Mouse (Mus musculus) intestine, embryonic 14.5 days (tissue): ENCODE data around the gene Ptprq. TPM values are rescaled to one million over a fixed set of nuclear protein-coding genes. Genes with fewer than 3 reads are reported as not detected.

Experiments
- ATAC-seq: fragments of 200-750 bp; cut with Nextera tagmentation; replicated peaks from 2 replicates; pipeline ENCODE4 v1.8.0; 2017; ENCODE audit warnings: low read depth, moderate number of reproducible peaks, moderate TSS enrichment, moderate library complexity; ENCODE audit not compliant: low FRiP score, low TSS enrichment
- DNase-seq: peaks from one replicate; pipeline ENCODE4 v3.0.0-alpha.2; 2018; ENCODE audit warnings: low spot score
- H3K27ac ChIP-seq: fragments of 300-500 bp; sonication (generic); 2 replicates; pipeline ENCODE4 v1.5.1; 2014; ENCODE audit warnings: low read depth, mild to moderate bottlenecking, control low read depth
- H3K27me3 ChIP-seq: fragments of 300-500 bp; sonication (generic); replicated peaks from 2 replicates; pipeline ENCODE4 v1.6.1; 2014; ENCODE audit warnings: low read length, control low read depth; ENCODE audit not compliant: control insufficient read depth, insufficient read depth
- H3K36me3 ChIP-seq: fragments of 300-500 bp; sonication (generic); 2 replicates; pipeline ENCODE4 v1.6.1; 2014; ENCODE audit warnings: low read length, control low read depth; ENCODE audit not compliant: control insufficient read depth, insufficient read depth
- H3K4me1 ChIP-seq: fragments of 300-500 bp; sonication (generic); replicated peaks from 2 replicates; pipeline ENCODE4 v1.6.1; 2014; ENCODE audit warnings: low read length, control low read depth, mixed read lengths; ENCODE audit not compliant: control insufficient read depth, insufficient read depth
- H3K4me2 ChIP-seq: fragments of 300-500 bp; sonication (generic); 2 replicates; pipeline ENCODE4 v1.6.1; 2014; ENCODE audit warnings: low read length
- H3K4me3 ChIP-seq: fragments of 300-500 bp; sonication (generic); 2 replicates; pipeline ENCODE4 v1.5.1; 2014; ENCODE audit warnings: low read depth, low read length, control low read depth, mixed read lengths
- H3K9ac ChIP-seq: fragments of 300-500 bp; sonication (generic); 2 replicates; pipeline ENCODE4 v1.6.1; 2014; ENCODE audit warnings: mild to moderate bottlenecking, low read length
- H3K9me3 ChIP-seq: fragments of 300-500 bp; sonication (generic); 2 replicates; pipeline ENCODE4 v1.6.1; 2016; ENCODE audit warnings: low read length, control low read depth; ENCODE audit not compliant: control insufficient read depth
- WGBS: fragments of 180-500 bp; shearing (Covaris S2); extraction: QIAGEN DNeasy Blood & Tissue Kit; methylation state at CpG from one replicate; pipeline ENCODE4 v1.1.7; 2014; 5-methylcytosine and 5-hydroxymethylcytosine counted together
- polyA plus RNA-seq: library from polyadenylated mRNA; unstranded; fragments of >200 nt; fragmentation: Nextera tagmentation; extraction: Ambion mirVana; gene quantifications from 2 replicates; pipeline ENCODE4 v1.2.1, GENCODE M21; 2014

Ptprq gene
- polyA plus RNA-seq, 1 experiment from 2014 or later, result not detected

- H3K4me2 ChIP-seq, result no peak overlapping the region
- H3K4me1 ChIP-seq, result no peaks in the 10 kb centered on the region
- no peak overlapping the region for H3K9ac ChIP-seq
- H3K9me3 ChIP-seq, result no peaks in the 10 kb centered on the region
- DNase-seq (no peak), ATAC-seq (no peak)
- H3K36me3 ChIP-seq, result no peaks in the 10 kb centered on the region
- no peak overlapping the region for H3K27ac ChIP-seq
- 81% methylated on average over 2 of the region's 2 CpGs for WGBS
- H3K27me3 ChIP-seq, result no peaks in the 10 kb centered on the region
- H3K4me3 ChIP-seq, result no peak overlapping the region
Observed at GRCm38 (mm10) chr10:107615460-107615859, 104.4 kb downstream of the Ptprq start.

- H3K9ac ChIP-seq, result no peak overlapping the region
- H3K4me3 ChIP-seq, result no peak overlapping the region
- H3K9me3 ChIP-seq, result no peaks in the 10 kb centered on the region
- no peaks in the 10 kb centered on the region for H3K36me3 ChIP-seq
- no peak overlapping the region for H3K4me2 ChIP-seq
- no peaks in the 10 kb centered on the region for H3K4me1 ChIP-seq
- DNase-seq (no peak), ATAC-seq (no peak)
- H3K27me3 ChIP-seq, result no peaks in the 10 kb centered on the region
- WGBS, result 85% methylated on average over 6 of the region's 6 CpGs
- H3K27ac ChIP-seq, result no peak overlapping the region
Observed at GRCm38 (mm10) chr10:107601371-107601770, 118.5 kb downstream of the Ptprq start.

- Histone ChIP-seq H3K27ac (no peak overlapping the region), H3K4me3 (no peak overlapping the region), H3K4me1 (no peaks in the 10 kb centered on the region), H3K4me2 (no peak overlapping the region), H3K9ac (no peak overlapping the region), H3K9me3 (no peaks in the 10 kb centered on the region), H3K36me3 (no peaks in the 10 kb centered on the region), H3K27me3 (no peaks in the 10 kb centered on the region)
- no peak for DNase-seq
- WGBS, result 64% methylated on average over 5 of the region's 5 CpGs
- no peak for ATAC-seq
Observed at GRCm38 (mm10) chr10:107583360-107583759, 136.5 kb downstream of the Ptprq start.

- Histone ChIP-seq H3K9me3 (no peaks in the 10 kb centered on the region), H3K4me3 (no peak overlapping the region), H3K27me3 (no peaks in the 10 kb centered on the region), H3K4me2 (no peak overlapping the region), H3K27ac (no peak overlapping the region), H3K4me1 (no peaks in the 10 kb centered on the region), H3K36me3 (no peaks in the 10 kb centered on the region), H3K9ac (no peak overlapping the region)
- 52% methylated on average over 3 of the region's 3 CpGs for WGBS
- DNase-seq (no peak), ATAC-seq (no peak)
Observed at GRCm38 (mm10) chr10:107569044-107569443, 150.8 kb downstream of the Ptprq start.

GRCm38 (mm10) chr10:107568261-107568660 lies 151.6 kb downstream of the Ptprq start:
- DNase-seq, result no peak
- no peak overlapping the region for H3K4me3 ChIP-seq
- no peaks in the 10 kb centered on the region for H3K27me3 ChIP-seq
- no peaks in the 10 kb centered on the region for H3K36me3 ChIP-seq
- H3K9me3 ChIP-seq, result no peaks in the 10 kb centered on the region
- no peak overlapping the region for H3K4me2 ChIP-seq
- H3K4me1 ChIP-seq, result no peaks in the 10 kb centered on the region
- H3K9ac ChIP-seq, result no peak overlapping the region
- WGBS, result 85% methylated on average over 4 of the region's 4 CpGs
- ATAC-seq, result no peak
- H3K27ac ChIP-seq, result no peak overlapping the region

GRCm38 (mm10) chr10:107562875-107563274 lies 157.0 kb downstream of the Ptprq start:
- Histone ChIP-seq H3K27ac (no peak overlapping the region), H3K4me2 (0 out of 2 replicates have a peak overlapping the region, but pooled peaks have one; percentile 25), H3K4me1 (no peaks in the 10 kb centered on the region), H3K9me3 (no peaks in the 10 kb centered on the region), H3K36me3 (no peaks in the 10 kb centered on the region), H3K9ac (no peak overlapping the region), H3K4me3 (no peak overlapping the region), H3K27me3 (no peaks in the 10 kb centered on the region)
- ATAC-seq (no peak), DNase-seq (no peak)
- WGBS, result 11% methylated on average over 13 of the region's 13 CpGs

GRCm38 (mm10) chr10:107560881-107561280 lies 159.0 kb downstream of the Ptprq start:
- Histone ChIP-seq H3K27me3 (no peaks in the 10 kb centered on the region), H3K36me3 (no peaks in the 10 kb centered on the region), H3K4me1 (no peaks in the 10 kb centered on the region), H3K9ac (no peak overlapping the region), H3K9me3 (no peaks in the 10 kb centered on the region), H3K27ac (no peak overlapping the region), H3K4me3 (no peak overlapping the region), H3K4me2 (no peak overlapping the region)
- ATAC-seq, result no peak
- DNase-seq, result no peak

GRCm38 (mm10) chr10:107543026-107543425 lies 176.8 kb downstream of the Ptprq start:
- DNase-seq, result no peak
- Histone ChIP-seq H3K27me3 (no peaks in the 10 kb centered on the region), H3K4me1 (no peaks in the 10 kb centered on the region), H3K4me2 (no peak overlapping the region), H3K27ac (no peak overlapping the region), H3K4me3 (no peak overlapping the region), H3K9me3 (no peaks in the 10 kb centered on the region), H3K36me3 (no peaks in the 10 kb centered on the region), H3K9ac (no peak overlapping the region)
- 18% methylated on average over 1 of the region's 1 CpGs for WGBS
- no peak for ATAC-seq

GRCm38 (mm10) chr10:107528758-107529157 lies 191.1 kb downstream of the Ptprq start:
- no peak for DNase-seq
- 63% methylated on average over 1 of the region's 1 CpGs for WGBS

More at GRCm38 (mm10) chr10:107528758-107529157, 191.1 kb downstream of the Ptprq start:
- no peak overlapping the region for H3K4me3 ChIP-seq
- no peak overlapping the region for H3K4me2 ChIP-seq
- H3K9ac ChIP-seq, result no peak overlapping the region
- no peak overlapping the region for H3K27ac ChIP-seq
- H3K4me1 ChIP-seq, result no peaks in the 10 kb centered on the region
- ATAC-seq, result no peak
- H3K9me3 ChIP-seq, result no peaks in the 10 kb centered on the region
- H3K36me3 ChIP-seq, result no peaks in the 10 kb centered on the region
- no peaks in the 10 kb centered on the region for H3K27me3 ChIP-seq
